Mouse (Mus musculus) leukemia stem cell, adult 10-12 weeks (primary cell): Measurements from ENCODE around the gene Cfc1. TPM values are rescaled to one million over a fixed set of nuclear protein-coding genes. Genes with fewer than 3 reads are reported as not detected.

Experiments
- polyA plus RNA-seq: library from polyadenylated mRNA; stranded (reverse); fragments of >175 nt; gene quantifications from 2 replicates; pipeline ENCODE4 v1.2.3, GENCODE M21; 2012; ENCODE audit warnings: low replicate concordance

Cfc1 gene
- not detected in 2 replicates for polyA plus RNA-seq

GRCm38 (mm10) chr1:34535043-34535698, at the start of gene Cfc1:
TSS of gene Cfc1 (plus strand) at chr1:34535648.

GRCm38 (mm10) chr1:34560843-34561242, 25.4 kb downstream of the Cfc1 start, which contains the start of gene Prss40:
TSS of gene Prss40 (minus strand) at chr1:34560943.

GRCm38 (mm10) chr1:34578851-34579781, 43.7 kb downstream of the Cfc1 start, which contains the start of gene Amer3:
TSS of gene Amer3 (plus strand) at chr1:34579657.

Other genes with a start within 250 kb of the Cfc1 start
- gene Ccdc115, start 96.0 kb upstream of the Cfc1 start, polyA plus RNA-seq: 16.6 and 23.2 TPM in 2 replicates
- gene Imp4, start 95.8 kb upstream of the Cfc1 start, polyA plus RNA-seq: 38.9 and 43.8 TPM in 2 replicates
- 113 and 198 TPM in 2 replicates for gene Ptpn18, start 75.9 kb upstream of the Cfc1 start, polyA plus RNA-seq
- gene Prss39, start 37.2 kb upstream of the Cfc1 start, polyA plus RNA-seq: not detected in 2 replicates
- not detected in 2 replicates for gene Prss40, start 25.3 kb downstream of the Cfc1 start, polyA plus RNA-seq
- gene Amer3, start 44.0 kb downstream of the Cfc1 start, polyA plus RNA-seq: 0.03 TPM in 1 of 2 replicates, not detected in the other